Mouse (Mus musculus) monocyte, adult 2 months (primary cell): ENCODE measurements around the gene Cldn3.
A peak's percentile ranks its signal among the peaks of the same experiment; 100 is the strongest.

Source experiments
- DNase-seq, 2 experiments: peaks; one replicate each; pipeline ENCODE4 v3.0.0; 2022; ENCODE audit warnings: low spot score in 2 of 2, low read depth in 1 of 2

Gene Cldn3

GRCm38 (mm10) chr5:135001309-135001708 lies 15.3 kb downstream of the Cldn3 start:
- no peak for DNase-seq

- no peak for DNase-seq
Measured at GRCm38 (mm10) chr5:135002151-135002550, 16.1 kb downstream of the Cldn3 start.

GRCm38 (mm10) chr5:135007802-135008571 lies 22.0 kb downstream of the Cldn3 start:
- no peak for DNase-seq

GRCm38 (mm10) chr5:135008671-135009589 lies 22.9 kb downstream of the Cldn3 start, which contains the start of gene Abhd11:
Gene Abhd11 (plus strand): TSS chr5:135009152.
- peak; percentile 97 to 98 for DNase-seq

GRCm38 (mm10) chr5:135009590-135010319 lies 23.7 kb downstream of the Cldn3 start:
- peak; percentile 63 to 86 for DNase-seq

GRCm38 (mm10) chr5:135010320-135010709 lies 24.3 kb downstream of the Cldn3 start:
- no peak for DNase-seq

- no peak for DNase-seq
Measured at GRCm38 (mm10) chr5:135010841-135011743, 25.1 kb downstream of the Cldn3 start.

- DNase-seq, result no peak
Measured at GRCm38 (mm10) chr5:135011809-135012613, 26.0 kb downstream of the Cldn3 start.

GRCm38 (mm10) chr5:135012671-135013441 lies 26.8 kb downstream of the Cldn3 start:
- DNase-seq, result peak in 1 of 2 experiments; percentile 68

- DNase-seq, result peak in 1 of 2 experiments; percentile 68
Measured at GRCm38 (mm10) chr5:135015497-135015896, 29.5 kb downstream of the Cldn3 start.

- DNase-seq, result no peak
Measured at GRCm38 (mm10) chr5:135016224-135016759, 30.3 kb downstream of the Cldn3 start.

- DNase-seq, result no peak
Measured at GRCm38 (mm10) chr5:135021814-135022213, 35.8 kb downstream of the Cldn3 start.

- no peak for DNase-seq
Measured at GRCm38 (mm10) chr5:135023344-135024173, 37.5 kb downstream of the Cldn3 start, which contains the start of gene Stx1a. Gene Stx1a (plus strand): TSS chr5:135023482.

GRCm38 (mm10) chr5:135024665-135025224 lies 38.7 kb downstream of the Cldn3 start:
- DNase-seq, result no peak

GRCm38 (mm10) chr5:135025899-135026298 lies 39.9 kb downstream of the Cldn3 start:
- no peak for DNase-seq

- DNase-seq, result no peak
Measured at GRCm38 (mm10) chr5:135029007-135029854, 43.2 kb downstream of the Cldn3 start.
